Mouse (Mus musculus): ENCODE results near the gene Gins2.

- TF ChIP-seq CTCF (IDR thresholded peaks at IDR 0.05; ENCODE audit: control insufficient read depth, insufficient read depth, insufficient replicate concordance, low read depth, low read length) (no peak), POLR2A (IDR thresholded peaks at IDR 0.05; ENCODE audit: control insufficient read depth, low read depth, low read length) (no peak)
These were observed 39.7 kb downstream of the Gins2 start for GRCm38 (mm10) chr8:120549321-120549921.

Measured in testis, adult 2 months (tissue).